Mouse (Mus musculus) layer of hippocampus, adult 8-10 months (tissue): ENCODE results near the gene Cdc7. TPM values are rescaled to one million over a fixed set of nuclear protein-coding genes. Genes with fewer than 3 reads are reported as not detected.

Source experiments
- DNase-seq, 2 experiments: peaks; one replicate each; pipeline ENCODE4 v3.0.0; 2022; ENCODE audit warnings: low spot score in 2 of 2
- total RNA-seq, 4 experiments: library from RNA; stranded (reverse); gene quantifications; 2 replicates each; pipeline ENCODE4 v1.2.4; 2022

Cdc7 gene
- total RNA-seq, 4 experiments from 2014 or later, result 9.8 to 20.7 (median 16.0) TPM

GRCm38 (mm10) chr5:107022064-107022428 lies 57.9 kb downstream of the Cdc7 start:
- no peak for DNase-seq

- DNase-seq, result no peak
Observed at GRCm38 (mm10) chr5:107023951-107024350, 59.8 kb downstream of the Cdc7 start.

- no peak for DNase-seq
Observed at GRCm38 (mm10) chr5:107025371-107025770, 61.2 kb downstream of the Cdc7 start.

- DNase-seq, result no peak
Observed at GRCm38 (mm10) chr5:107025809-107026208, 61.7 kb downstream of the Cdc7 start.

- DNase-seq, result no peak
Observed at GRCm38 (mm10) chr5:107027616-107028015, 63.5 kb downstream of the Cdc7 start.

- no peak for DNase-seq
Observed at GRCm38 (mm10) chr5:107028557-107028956, 64.4 kb downstream of the Cdc7 start.

- no peak for DNase-seq
Observed at GRCm38 (mm10) chr5:107029801-107030200, 65.7 kb downstream of the Cdc7 start.

- no peak for DNase-seq
Observed at GRCm38 (mm10) chr5:107030821-107031220, 66.7 kb downstream of the Cdc7 start.

Other genes with a start within 250 kb of the Cdc7 start
- 1 to 10 TPM in 3 of 4 experiments, under 1 TPM in 1; 0.81 to 2.2 (median 2.1) TPM for gene Hfm1, start 38.0 kb upstream of the Cdc7 start, total RNA-seq